Mouse (Mus musculus) CD8-positive naive resting alpha-beta T cell, adult 2 months (primary cell): ENCODE results near the gene Prkg1.

Source experiments
- DNase-seq, 2 experiments: peaks; one replicate each; pipeline ENCODE4 v3.0.0; 2022; ENCODE audit warnings: low read depth in 2 of 2, low spot score in 2 of 2

The Prkg1 gene

GRCm38 (mm10) chr19:31630899-31631869 is 133.6 kb downstream of the Prkg1 start:
- no peak for DNase-seq

- no peak for DNase-seq
These were observed 143.1 kb downstream of the Prkg1 start for GRCm38 (mm10) chr19:31621716-31622115.

GRCm38 (mm10) chr19:31616830-31617229 is 148.0 kb downstream of the Prkg1 start:
- no peak for DNase-seq

GRCm38 (mm10) chr19:31616159-31616558 is 148.7 kb downstream of the Prkg1 start:
- DNase-seq = no peak

GRCm38 (mm10) chr19:31613146-31613545 is 151.7 kb downstream of the Prkg1 start:
- no peak for DNase-seq

- DNase-seq = no peak
These were observed 162.3 kb downstream of the Prkg1 start for GRCm38 (mm10) chr19:31602578-31602977.

GRCm38 (mm10) chr19:31594011-31594410 is 170.8 kb downstream of the Prkg1 start:
- DNase-seq = no peak

- no peak for DNase-seq
These were observed 174.1 kb downstream of the Prkg1 start for GRCm38 (mm10) chr19:31590701-31591100.

GRCm38 (mm10) chr19:31577092-31577491 is 187.7 kb downstream of the Prkg1 start:
- no peak for DNase-seq

- DNase-seq = no peak
These were observed 200.5 kb downstream of the Prkg1 start for GRCm38 (mm10) chr19:31564329-31564728.

GRCm38 (mm10) chr19:31546063-31546462 is 218.8 kb downstream of the Prkg1 start:
- DNase-seq = no peak

- no peak for DNase-seq
These were observed 233.5 kb downstream of the Prkg1 start for GRCm38 (mm10) chr19:31531249-31531740.

- no peak for DNase-seq
These were observed 234.2 kb downstream of the Prkg1 start for GRCm38 (mm10) chr19:31530616-31531015.

- DNase-seq = no peak
These were observed 234.9 kb downstream of the Prkg1 start for GRCm38 (mm10) chr19:31529890-31530289.

GRCm38 (mm10) chr19:31514490-31514889 is 250.3 kb downstream of the Prkg1 start:
- DNase-seq = no peak

- no peak for DNase-seq
These were observed 257.0 kb downstream of the Prkg1 start for GRCm38 (mm10) chr19:31507831-31508230.

GRCm38 (mm10) chr19:31506296-31506695 is 258.5 kb downstream of the Prkg1 start:
- DNase-seq = no peak

- no peak for DNase-seq
These were observed 259.8 kb downstream of the Prkg1 start for GRCm38 (mm10) chr19:31505041-31505440.

- no peak for DNase-seq
These were observed 267.4 kb downstream of the Prkg1 start for GRCm38 (mm10) chr19:31497386-31497785.

GRCm38 (mm10) chr19:31489606-31490005 is 275.2 kb downstream of the Prkg1 start:
- DNase-seq = no peak

- no peak for DNase-seq
These were observed 293.1 kb downstream of the Prkg1 start for GRCm38 (mm10) chr19:31471766-31472165.

- DNase-seq = no peak
These were observed 304.6 kb downstream of the Prkg1 start for GRCm38 (mm10) chr19:31460188-31460587.

GRCm38 (mm10) chr19:31444101-31444500 is 320.7 kb downstream of the Prkg1 start:
- DNase-seq = no peak
